Mouse (Mus musculus) megakaryocyte progenitor cell, adult 5-6 weeks (primary cell): ENCODE measurements around the gene Bcdin3d. TPM values are rescaled to one million over a fixed set of nuclear protein-coding genes. Genes with fewer than 3 reads are reported as not detected.

Experiments
- ATAC-seq: replicated peaks from 2 replicates; pipeline ENCODE4 v1.8.0; 2016; ENCODE audit warnings: mild to moderate bottlenecking, moderate TSS enrichment, inconsistent platforms; ENCODE audit not compliant: poor library complexity
- total RNA-seq, 2 experiments: library from RNA; stranded (forward) in 1 of 2; stranded (reverse) in 1 of 2; fragments of 157-497, 149-512 nt in 1 of 2; fragments of 200-1000 nt in 1 of 2; gene quantifications; 2 replicates each; pipeline versions ENCODE4 v1.2.3 to v1.2.4; 2015 to 2017

Bcdin3d gene
- total RNA-seq, 2 experiments from 2014 or later: 3.7 to 5.6 TPM

DNA sequence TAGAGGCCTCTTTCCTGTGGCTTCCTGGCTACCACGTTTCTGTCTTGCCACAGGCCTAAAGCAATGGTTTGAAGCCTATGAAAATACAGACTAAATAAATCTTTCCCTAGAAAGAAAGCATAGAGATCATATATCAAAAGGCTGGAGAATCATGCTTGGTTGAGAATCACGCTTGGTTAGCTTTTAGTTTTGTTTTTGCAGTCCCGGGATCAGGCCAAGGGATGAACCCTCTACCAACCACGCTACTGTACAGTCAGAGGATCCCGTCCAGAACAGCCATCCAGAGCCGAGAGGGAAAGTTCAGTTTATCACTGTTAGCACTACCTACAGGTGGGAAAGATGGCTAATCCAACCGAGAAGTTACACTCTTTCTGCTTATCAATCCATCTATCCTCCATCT is 32.2 kb downstream of the Bcdin3d start:
- no peak for ATAC-seq

DNA sequence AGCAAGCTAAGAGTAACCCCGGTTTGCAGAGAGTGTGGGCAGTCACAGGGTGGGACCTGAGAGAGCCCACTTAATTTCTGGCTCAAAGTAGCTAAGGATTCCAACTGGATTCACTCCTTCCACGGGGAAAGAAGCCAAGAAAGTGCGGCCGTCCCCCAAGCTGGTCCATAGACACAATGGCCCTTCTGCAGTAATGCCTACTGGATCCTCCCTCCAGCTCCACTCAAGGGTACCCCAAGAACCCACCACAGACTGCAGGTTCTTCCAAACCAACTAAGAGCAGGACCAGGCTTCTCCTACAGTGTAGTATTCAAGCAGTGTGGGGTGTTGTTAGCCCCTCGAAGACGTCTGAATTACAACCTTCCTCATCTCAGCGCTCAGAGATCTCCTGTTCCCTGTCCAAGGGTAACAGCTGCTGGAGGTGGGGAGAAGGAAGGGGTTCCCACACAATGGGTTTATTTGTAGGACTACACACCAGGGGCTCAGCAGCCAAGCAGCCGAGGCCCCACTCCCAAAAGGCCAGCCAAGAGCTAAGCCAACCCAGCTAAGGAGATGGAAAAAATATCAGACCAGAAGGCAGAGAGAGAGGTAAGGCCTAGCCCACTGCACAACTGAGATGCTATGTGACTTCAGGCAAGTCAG is 33.6 kb downstream of the Bcdin3d start:
- ATAC-seq: no peak

DNA sequence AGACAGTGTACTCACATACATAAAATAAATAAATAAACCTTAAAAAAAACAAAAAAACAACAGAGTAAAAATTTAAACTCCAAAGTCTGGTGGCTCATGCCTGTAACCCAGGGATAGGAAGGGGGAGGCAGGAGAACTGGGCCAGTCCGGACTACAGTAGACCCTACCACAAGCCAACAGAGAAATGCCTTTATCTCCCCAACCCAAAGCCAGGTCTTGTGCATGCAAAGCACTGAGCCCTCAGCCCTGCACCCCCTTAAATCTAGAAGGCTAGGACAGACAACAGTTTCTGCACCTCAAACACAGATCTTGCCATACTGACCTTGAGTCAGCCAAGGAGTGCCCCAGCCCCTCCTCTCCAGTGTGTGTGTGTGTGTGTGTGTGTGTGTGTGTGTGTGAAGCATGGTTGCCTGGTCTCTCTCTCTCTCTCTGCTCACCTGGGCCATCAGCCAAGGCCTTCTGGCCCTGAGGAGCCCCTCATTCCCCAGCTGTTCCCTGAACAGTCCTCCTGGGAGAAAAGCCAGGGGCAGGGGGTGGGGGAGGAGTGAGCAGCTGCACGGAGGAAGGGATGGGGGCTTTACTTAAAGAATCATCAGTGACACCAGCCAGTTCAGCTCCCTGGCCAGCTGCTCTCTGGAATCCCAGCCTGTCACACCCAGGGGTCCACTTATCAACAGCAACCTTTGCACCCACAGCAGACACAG is 34.3 kb downstream of the Bcdin3d start:
- ATAC-seq: no peak

DNA sequence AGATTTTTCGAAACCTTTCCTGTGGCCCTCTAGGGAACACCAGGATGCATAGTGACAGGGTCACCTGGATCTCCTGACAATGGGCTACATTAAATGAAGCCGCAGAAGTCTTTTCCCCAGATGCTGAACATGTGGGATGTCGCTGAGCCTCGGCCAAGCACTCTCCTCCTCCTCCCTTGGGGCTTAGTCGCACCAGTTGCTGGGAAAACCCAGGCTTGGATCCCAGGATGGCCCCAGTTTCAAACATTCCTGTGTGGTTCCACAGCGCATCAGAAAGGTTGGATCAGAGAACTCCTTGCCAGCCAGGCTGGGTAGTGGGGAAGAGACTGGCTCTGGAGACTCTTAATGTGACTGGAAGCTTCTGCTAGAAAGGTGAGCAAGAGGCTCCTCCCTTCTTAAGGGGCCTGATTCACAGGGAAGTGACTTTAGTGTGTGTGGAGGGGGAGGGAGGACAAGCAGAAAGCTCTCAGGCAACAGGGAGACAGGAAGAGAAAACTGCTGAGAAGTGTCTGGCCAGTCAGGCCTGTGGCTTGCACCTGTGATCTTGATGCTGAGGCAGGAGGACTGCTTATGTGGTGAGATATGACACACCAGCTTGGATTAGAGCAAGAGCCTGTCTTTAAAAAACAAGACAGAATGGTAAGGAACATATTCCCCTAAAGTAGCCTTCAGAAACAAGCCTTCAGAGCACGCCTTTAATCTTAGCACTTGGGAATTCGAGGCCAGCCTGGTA is 35.4 kb downstream of the Bcdin3d start:
- no peak for ATAC-seq

DNA sequence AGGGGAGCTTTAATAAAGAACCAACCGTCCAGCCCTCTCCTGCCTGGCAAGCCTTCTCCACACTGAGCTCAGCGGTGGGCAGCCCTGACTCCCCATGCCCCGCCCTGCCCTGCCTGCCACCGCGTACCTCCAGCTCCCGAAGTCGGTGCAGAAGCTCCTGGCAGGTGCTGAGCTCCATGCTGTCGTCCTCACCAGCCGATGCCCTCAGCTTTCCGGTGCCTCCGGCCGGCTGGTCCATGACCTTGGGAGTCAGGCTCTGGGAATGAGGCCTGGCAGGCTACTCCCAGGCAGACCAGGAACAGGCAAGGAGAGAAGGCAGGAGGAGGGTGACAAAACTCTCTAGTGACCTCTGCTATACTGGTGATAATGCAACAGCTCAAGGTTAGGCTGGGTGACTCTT is 40.6 kb downstream of the Bcdin3d start:
- no peak for ATAC-seq

DNA sequence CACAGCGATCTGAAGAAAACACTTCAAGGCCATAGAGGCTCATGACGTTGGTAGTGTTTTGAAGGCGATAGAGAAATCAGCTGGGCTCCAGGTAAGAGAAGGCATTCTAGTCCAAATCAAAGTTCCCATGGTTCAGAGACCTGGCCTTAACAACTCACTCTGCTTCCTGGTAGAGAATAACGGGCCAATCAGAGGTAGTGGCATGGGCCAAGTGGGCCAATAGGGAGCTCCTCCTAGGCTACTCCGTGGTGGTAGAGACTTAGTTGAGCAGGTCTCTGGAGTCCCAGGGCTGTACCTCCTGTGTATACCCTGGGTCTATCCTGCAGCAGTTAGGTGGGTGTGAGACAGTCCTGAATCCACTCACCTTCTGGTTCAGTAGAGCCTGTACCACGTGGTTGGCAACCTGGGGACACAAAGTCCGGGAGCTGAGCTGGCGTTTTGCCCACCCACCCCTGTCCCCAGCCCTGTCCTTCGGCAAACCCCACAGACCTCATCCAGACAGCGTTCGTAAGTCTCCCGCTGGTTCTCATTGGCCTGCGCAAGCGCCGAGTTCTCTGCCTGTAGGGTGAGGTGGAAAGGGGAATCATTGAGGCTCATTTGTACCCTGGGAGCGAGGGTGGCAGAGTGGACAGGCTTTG is 41.3 kb downstream of the Bcdin3d start:
- no peak for ATAC-seq

DNA sequence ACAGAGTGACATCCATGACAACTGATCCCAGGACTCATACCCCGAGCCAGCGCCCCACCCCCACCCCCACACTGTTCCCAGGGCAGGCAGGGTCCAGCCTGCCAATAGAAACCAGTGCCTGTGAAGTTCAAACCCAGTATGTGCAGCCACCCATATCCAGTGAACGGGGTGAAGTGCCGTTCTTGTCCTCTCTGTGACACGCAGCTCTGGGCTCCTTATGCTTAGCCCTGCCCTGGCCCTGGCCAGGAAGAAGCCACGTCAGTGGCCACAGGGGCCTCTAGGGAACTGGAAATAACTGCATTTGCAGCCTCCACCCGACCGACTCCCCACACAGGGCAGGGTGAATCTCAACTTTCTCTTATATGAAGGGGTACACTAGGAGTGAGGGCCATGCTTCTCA is 42.6 kb downstream of the Bcdin3d start:
- no peak for ATAC-seq

DNA sequence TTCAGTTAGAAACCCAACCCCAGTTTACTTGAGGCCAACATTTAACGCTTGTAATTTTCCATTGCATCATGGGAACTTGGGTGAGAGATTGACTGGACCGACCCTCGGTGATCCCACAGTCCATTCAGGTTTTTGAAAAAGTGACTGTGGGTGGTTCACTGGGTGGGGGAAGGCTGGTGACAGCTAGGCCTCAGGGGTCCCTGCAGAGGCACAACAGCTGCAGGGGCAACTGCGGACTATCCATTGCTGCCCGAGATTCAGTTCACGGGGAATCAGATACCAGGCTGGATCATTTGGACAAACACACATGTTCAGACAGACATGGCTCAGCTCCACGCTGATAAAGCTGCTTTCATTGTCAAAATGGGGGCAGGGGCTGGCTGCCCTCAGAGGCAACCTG is 43.0 kb downstream of the Bcdin3d start:
- ATAC-seq: no peak

DNA sequence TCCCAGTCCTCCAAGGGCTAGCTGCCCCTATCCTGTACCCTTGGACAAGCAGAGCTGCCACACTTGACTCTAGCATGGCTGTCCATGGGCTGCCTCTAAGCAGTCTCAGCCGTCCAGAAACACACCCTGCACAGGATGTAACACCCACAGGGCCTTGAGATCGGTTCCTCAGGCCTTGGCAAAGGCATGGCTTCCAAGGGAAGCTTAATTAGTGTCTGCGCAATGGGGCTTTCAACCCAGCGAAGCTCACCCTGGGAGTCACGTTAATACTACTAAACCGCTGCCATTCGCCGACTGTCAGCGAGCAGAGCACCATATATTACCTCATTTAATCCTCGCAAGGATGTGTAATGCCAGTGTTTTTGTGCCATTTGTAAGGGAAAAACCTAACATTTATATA is 43.5 kb downstream of the Bcdin3d start:
- no peak for ATAC-seq

DNA sequence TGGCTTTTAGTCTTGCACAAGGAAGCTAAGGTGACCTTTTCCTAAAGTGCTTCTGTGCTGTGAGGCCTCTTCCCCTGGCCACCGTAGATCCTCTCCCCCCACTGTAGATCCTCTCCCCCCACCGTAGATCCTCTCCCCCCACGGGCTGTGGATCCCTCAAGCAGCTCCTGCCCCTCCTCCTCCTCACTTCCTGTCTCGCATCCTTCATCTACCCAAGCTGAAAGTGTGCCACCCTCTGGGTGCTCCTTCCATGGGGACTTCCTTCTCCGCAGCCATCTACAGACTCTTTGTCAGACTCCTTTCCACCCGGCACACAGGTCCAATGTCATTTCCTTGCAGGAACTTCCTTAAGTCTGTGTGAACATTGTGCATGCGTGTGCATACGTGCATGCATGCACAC is 44.1 kb downstream of the Bcdin3d start:
- no peak for ATAC-seq

DNA sequence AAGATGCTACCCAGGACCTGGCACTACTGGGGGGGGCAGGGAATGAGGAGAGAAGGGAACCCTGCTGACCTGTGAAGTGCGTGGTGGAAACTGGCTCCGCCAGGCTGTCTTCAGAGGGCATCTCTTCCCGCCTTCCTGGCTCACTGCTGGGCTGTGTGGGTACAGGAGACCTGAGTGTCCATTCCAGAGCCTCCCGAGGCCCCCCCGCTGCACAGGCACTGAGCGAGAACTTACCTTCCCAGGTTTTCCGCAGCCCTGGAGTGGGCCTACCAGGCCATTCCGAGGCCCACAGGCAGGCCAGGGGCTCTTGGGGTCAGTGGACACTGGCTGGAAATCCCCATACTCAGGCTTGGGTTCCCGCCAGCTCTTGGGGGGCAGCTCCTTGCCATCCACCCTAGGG is 50.6 kb downstream of the Bcdin3d start:
- ATAC-seq: no peak

DNA sequence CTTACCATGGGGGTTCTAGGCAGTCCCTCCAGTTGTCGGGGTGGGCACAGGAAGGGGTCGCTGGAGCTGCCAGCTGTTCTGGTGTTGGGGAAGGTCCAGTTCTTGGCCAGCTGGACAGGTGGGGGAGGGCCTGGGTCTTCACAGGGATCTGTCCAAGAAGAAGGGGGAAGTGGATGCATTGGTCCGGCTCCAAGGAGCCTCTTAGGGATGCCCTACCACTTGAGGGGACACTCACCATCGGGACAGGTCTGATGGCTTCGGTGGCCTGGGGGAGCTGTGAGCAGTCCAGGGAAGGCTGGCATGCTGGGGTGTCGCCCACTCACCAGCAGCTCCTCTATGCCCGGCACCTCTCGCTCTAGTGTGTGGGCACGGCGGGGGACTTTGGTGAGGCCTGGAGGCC is 51.4 kb downstream of the Bcdin3d start:
- ATAC-seq: no peak

DNA sequence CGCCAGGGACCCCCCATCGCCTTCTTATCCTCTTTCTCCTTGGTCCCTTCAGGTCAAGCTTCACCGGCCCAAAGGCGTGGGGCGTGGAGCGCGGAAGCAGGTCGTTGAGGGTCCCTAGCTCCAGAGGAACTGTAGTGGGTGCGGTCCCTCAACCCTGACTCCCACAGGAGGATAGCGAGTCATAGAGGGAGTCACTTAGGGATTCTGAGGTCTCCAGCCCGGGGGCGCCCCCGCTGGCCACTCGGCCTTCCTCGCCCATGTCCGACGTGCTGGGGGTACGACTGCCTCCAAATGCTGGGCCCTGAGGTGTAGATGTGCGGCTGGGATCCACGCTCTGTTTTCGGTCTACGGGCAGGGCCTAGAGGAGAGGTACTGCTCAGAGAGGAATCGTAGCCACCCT is 52.0 kb downstream of the Bcdin3d start:
- no peak for ATAC-seq

DNA sequence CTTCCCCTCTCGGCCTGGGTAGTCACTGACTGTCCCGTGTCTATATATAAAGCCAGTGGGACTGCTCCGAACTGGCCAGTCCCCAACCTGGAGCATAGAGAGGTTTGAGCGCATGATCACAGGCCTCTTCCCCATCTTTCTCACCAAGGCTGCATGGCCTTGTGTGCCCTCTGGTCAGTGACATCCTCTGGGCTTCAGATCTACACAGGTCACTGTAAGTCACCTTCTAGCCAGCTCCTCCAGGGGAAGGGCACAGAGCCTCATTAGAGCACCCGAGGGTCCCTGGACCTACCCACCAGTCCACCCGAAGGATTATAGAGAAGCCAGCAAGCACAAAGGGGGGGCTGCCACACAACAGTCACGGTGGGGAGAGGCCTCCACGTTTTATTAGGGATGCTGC is 52.9 kb downstream of the Bcdin3d start:
- no peak for ATAC-seq

DNA sequence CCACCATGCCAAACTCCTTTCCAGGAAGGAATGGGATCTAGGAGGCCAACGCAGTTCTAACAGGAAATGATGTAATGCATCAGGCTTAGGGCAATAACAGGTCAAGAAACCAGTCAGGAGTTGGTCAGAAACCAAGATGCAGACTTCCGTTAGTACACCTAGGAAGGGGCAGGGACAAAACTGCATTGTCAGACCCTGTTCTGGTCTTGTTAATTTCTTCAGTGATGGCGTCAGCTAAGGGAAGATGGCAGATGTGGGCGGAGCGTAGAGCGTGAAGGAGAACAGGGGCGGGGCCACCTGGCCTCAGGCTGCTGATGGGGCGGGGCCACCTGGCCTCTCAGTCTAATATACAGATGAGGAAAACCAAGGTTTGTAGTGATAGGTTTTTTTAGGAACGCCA is 53.4 kb downstream of the Bcdin3d start:
- peak; percentile 62 for ATAC-seq

DNA sequence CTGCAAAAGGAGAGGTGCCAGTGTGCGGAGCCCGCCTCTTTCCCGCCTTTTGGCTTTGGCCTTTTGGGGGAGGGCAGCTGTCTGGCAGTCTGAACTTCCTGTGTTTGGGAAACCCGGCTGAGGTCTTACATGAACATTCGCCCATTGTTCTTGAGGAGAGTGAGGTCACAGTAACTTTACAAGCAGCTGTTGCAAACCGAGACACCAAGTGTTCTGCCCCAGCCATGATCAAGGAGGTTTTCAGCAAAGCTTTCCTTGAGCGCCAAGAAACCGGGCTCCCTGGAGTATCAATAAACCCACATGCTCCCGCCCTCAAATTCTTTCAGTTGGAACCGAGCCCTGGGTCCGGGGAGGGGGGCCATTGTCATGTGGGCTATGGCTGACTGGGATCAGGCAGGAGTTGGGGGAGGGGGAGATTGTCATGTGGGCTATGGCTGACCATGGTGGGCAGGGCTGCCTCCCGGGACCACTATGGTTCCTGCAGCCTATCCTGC is 54.0 kb downstream of the Bcdin3d start:
- peak; percentile 7; the same call in 1 of the 2 replicates for ATAC-seq

DNA sequence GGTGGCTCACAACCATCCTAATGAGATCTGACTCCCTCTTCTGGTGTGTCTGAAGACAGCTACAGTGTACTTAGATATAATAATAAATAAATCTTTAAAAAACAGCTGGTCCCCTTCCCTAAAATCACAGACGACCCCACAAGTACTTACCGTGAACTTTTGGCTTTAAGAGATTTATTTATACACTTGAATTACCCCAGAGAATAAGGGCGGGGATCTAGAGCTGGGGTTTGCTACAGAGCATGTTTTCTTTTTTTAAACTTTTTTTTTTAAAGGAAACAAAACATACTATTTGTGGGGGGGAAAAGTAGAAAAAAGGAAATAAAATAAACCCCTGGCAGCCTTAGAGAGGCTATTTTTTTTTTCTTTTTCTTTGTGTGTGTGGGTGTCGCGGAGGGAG is 54.4 kb downstream of the Bcdin3d start:
- no peak for ATAC-seq
